Mouse (Mus musculus): ENCODE measurements around the gene Pcyt1a.

DNA sequence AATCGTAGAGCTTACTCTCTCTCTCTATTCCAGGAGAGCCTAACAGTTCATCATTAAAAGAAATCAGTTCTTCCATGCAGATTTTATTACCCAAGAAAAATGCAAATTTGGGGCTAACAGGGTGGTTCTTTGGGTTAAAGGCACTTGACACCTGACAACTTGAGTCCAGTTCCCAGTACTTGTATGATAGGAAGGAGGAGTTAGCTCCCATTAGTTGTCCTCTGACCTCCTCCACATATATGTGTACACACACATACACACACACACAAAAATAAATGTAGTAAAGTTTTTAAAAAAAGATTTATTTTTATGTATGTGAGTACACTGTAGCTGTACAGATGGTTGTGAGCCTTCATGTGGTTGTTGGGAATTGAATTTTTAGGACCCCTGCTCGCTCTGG, 19.4 kb downstream of the Pcyt1a start:
- TF ChIP-seq CTCF (IDR thresholded peaks at IDR 0.05; ENCODE audit: low read depth, low read length) (no peak), POLR2A (IDR thresholded peaks at IDR 0.05; ENCODE audit: extremely low read depth, insufficient read depth, low read length) (no peak)

Measured in liver, adult 2 months (tissue).